Mouse (Mus musculus): Measurements from ENCODE around the gene Gm14151.

DNA sequence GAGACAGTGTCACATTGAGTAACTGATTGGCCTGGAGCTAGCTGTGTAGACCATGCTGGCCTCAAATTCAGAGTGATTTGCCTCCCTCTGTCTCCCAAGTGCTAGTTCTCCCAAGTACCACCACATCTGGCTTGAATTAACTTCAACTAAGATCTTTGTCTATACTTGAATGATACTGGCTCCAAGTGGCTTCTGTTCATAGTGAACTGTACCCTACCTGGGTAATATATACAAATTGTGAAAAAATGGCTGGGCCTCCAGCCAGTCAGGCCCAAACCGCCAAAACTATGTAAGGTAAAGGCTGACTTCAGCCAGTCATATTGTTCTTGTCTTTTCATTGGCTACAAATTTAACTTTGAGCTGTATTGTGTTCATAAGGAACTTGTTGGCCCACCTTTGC lies 51.7 kb downstream of the Gm14151 start:
- no peak for TF ChIP-seq CTCF (IDR thresholded peaks at IDR 0.05; ENCODE audit: extremely low read depth, insufficient read depth, low read length)
- TF ChIP-seq POLR2A (IDR thresholded peaks at IDR 0.05; ENCODE audit: extremely low read depth, insufficient read depth, low read length) = no peak

Data from cortical plate, adult 2 months (tissue).